Mouse (Mus musculus) cerebellum, adult 2 months (tissue): ENCODE measurements around the gene Gmpr2.
A peak's percentile ranks its signal among the peaks of the same experiment; 100 is the strongest.

Experiments
- CTCF ChIP-seq: fragments of 200-500 bp; IDR thresholded peaks from 2 replicates; pipeline ENCODE4 v1.5.1; 2011; ENCODE audit warnings: low read depth, mild to moderate bottlenecking, control low read depth, low read length, moderate library complexity, borderline replicate concordance; ENCODE audit not compliant: insufficient read depth
- POLR2A ChIP-seq: fragments of 200-500 bp; IDR thresholded peaks from 2 replicates; pipeline ENCODE4 v1.6.1; 2011; ENCODE audit warnings: low read length, control low read depth, borderline replicate concordance; ENCODE audit not compliant: insufficient read depth

DNA sequence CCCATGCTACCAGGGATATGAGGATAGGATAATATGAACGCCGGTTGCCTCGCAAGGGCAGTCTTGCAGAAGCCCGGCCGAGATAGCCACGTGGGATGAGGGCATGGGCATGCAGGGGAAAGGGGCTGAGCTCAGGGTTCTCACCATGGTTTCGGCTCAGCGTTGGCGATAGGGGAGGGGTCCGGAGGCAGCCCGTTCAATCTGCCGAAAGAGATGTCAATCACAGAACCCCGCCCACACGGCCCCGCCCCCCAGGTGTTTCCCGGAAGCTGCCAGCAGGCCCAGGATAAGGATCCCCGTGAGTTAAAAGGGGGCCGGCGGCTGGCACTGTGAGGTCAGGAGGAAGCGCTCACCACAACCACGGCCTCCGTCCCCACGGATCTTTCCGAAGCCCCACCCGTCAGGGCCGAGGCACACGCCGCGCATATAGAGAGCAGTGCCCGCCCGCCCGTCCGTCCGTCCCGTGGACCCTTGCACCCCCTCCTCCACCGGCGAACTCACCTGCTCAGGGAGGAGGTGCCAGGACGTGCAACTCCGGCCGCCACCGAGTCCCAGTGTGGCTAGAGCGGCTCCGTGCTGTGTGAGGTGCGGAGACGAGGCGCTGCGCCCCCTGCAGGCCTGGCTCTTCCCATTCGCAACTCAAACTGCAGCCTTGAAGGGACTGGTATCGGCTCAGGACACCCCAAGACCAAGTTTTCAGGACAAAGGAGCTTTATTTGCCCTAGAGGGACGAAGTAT, 50.1 kb downstream of the Gmpr2 start, which contains the start of gene Rabggta:
- peak; percentile 87 for TF ChIP-seq CTCF
- TF ChIP-seq POLR2A: peak; percentile 45; the same call in 1 of the 2 replicates
